Mouse (Mus musculus): ENCODE measurements around the gene Kcnk5. TPM values are rescaled to one million over a fixed set of nuclear protein-coding genes. Genes with fewer than 3 reads are reported as not detected.

Kcnk5 gene
- polyA plus RNA-seq, 1 experiment = 4.3 TPM

GRCm38 (mm10) chr14:20113189-20113961, 68.2 kb downstream of the Kcnk5 start:
- H3K4me1 ChIP-seq (ENCODE audit: control insufficient read depth, insufficient read depth, low read length) = peaks cover 11% of the 10 kb centered on the region
- no peak overlapping the region for H3K4me3 ChIP-seq (replicated peaks; ENCODE audit: extremely low read depth, low read depth, low read length)
- no peak for DNase-seq
- TF ChIP-seq CTCF (IDR thresholded peaks at IDR 0.05; ENCODE audit: insufficient read depth, low read length) = no peak
- WGBS = 35% methylated on average over 7 of the region's 7 CpGs

- Histone ChIP-seq H3K4me1 (ENCODE audit: control insufficient read depth, insufficient read depth, low read length) (peaks cover 11% of the 10 kb centered on the region), H3K4me3 (replicated peaks; ENCODE audit: extremely low read depth, low read depth, low read length) (no peak overlapping the region)
- WGBS = 83% methylated on average over 3 of the region's 3 CpGs
- no peak for TF ChIP-seq CTCF (IDR thresholded peaks at IDR 0.05; ENCODE audit: insufficient read depth, low read length)
- TF ChIP-seq POLR2A (IDR thresholded peaks at IDR 0.05; ENCODE audit: borderline replicate concordance, extremely low read depth, low read depth, low read length) = no peak
- DNase-seq = no peak
Measured at GRCm38 (mm10) chr14:20112218-20112617, 69.4 kb downstream of the Kcnk5 start.

- DNase-seq = no peak
- H3K4me1 ChIP-seq (ENCODE audit: control insufficient read depth, insufficient read depth, low read length) = peaks cover 6% of the 10 kb centered on the region
- no peak overlapping the region for H3K4me3 ChIP-seq (replicated peaks; ENCODE audit: extremely low read depth, low read depth, low read length)
- 65% methylated on average over 1 of the region's 1 CpGs for WGBS
- no peak for TF ChIP-seq POLR2A (IDR thresholded peaks at IDR 0.05; ENCODE audit: borderline replicate concordance, extremely low read depth, low read depth, low read length)
- TF ChIP-seq CTCF (IDR thresholded peaks at IDR 0.05; ENCODE audit: insufficient read depth, low read length) = no peak
Measured at GRCm38 (mm10) chr14:20110945-20111344, 70.7 kb downstream of the Kcnk5 start.

GRCm38 (mm10) chr14:20106271-20106670, 75.3 kb downstream of the Kcnk5 start:
- 39% methylated on average over 6 of the region's 6 CpGs for WGBS
- TF ChIP-seq CTCF (IDR thresholded peaks at IDR 0.05; ENCODE audit: insufficient read depth, low read length) (no peak), POLR2A (IDR thresholded peaks at IDR 0.05; ENCODE audit: borderline replicate concordance, extremely low read depth, low read depth, low read length) (no peak)
- H3K4me1 ChIP-seq (ENCODE audit: control insufficient read depth, insufficient read depth, low read length) = peaks cover 15% of the 10 kb centered on the region
- no peak overlapping the region for H3K4me3 ChIP-seq (replicated peaks; ENCODE audit: extremely low read depth, low read depth, low read length)
- no peak for DNase-seq

GRCm38 (mm10) chr14:20103207-20103606, 78.4 kb downstream of the Kcnk5 start:
- WGBS = 14% methylated on average over 4 of the region's 4 CpGs
- TF ChIP-seq CTCF (IDR thresholded peaks at IDR 0.05; ENCODE audit: insufficient read depth, low read length) (no peak), POLR2A (IDR thresholded peaks at IDR 0.05; ENCODE audit: borderline replicate concordance, extremely low read depth, low read depth, low read length) (no peak)
- H3K4me1 ChIP-seq (ENCODE audit: control insufficient read depth, insufficient read depth, low read length) = peaks cover 11% of the 10 kb centered on the region
- H3K4me3 ChIP-seq (replicated peaks; ENCODE audit: extremely low read depth, low read depth, low read length) = no peak overlapping the region
- no peak for DNase-seq

GRCm38 (mm10) chr14:20098061-20098460, 83.5 kb downstream of the Kcnk5 start:
- TF ChIP-seq POLR2A (IDR thresholded peaks at IDR 0.05; ENCODE audit: borderline replicate concordance, extremely low read depth, low read depth, low read length) (no peak), CTCF (IDR thresholded peaks at IDR 0.05; ENCODE audit: insufficient read depth, low read length) (no peak)
- peaks cover 8% of the 10 kb centered on the region for H3K4me1 ChIP-seq (ENCODE audit: control insufficient read depth, insufficient read depth, low read length)
- no peak overlapping the region for H3K4me3 ChIP-seq (replicated peaks; ENCODE audit: extremely low read depth, low read depth, low read length)
- WGBS = 19% methylated on average over 5 of the region's 5 CpGs
- DNase-seq = no peak

GRCm38 (mm10) chr14:20094942-20095341, 86.7 kb downstream of the Kcnk5 start:
- no peak for DNase-seq
- H3K4me3 ChIP-seq (replicated peaks; ENCODE audit: extremely low read depth, low read depth, low read length) = no peak overlapping the region
- H3K4me1 ChIP-seq (ENCODE audit: control insufficient read depth, insufficient read depth, low read length) = peaks cover 8% of the 10 kb centered on the region
- 28% methylated on average over 5 of the region's 5 CpGs for WGBS
- TF ChIP-seq CTCF (IDR thresholded peaks at IDR 0.05; ENCODE audit: insufficient read depth, low read length) = no peak
- TF ChIP-seq POLR2A (IDR thresholded peaks at IDR 0.05; ENCODE audit: borderline replicate concordance, extremely low read depth, low read depth, low read length) = no peak

GRCm38 (mm10) chr14:20093493-20093892, 88.1 kb downstream of the Kcnk5 start:
- TF ChIP-seq CTCF (IDR thresholded peaks at IDR 0.05; ENCODE audit: insufficient read depth, low read length) (no peak), POLR2A (IDR thresholded peaks at IDR 0.05; ENCODE audit: borderline replicate concordance, extremely low read depth, low read depth, low read length) (no peak)
- DNase-seq = no peak
- WGBS = 17% methylated on average over 7 of the region's 7 CpGs
- H3K4me3 ChIP-seq (replicated peaks; ENCODE audit: extremely low read depth, low read depth, low read length) = no peak overlapping the region
- peaks cover 8% of the 10 kb centered on the region for H3K4me1 ChIP-seq (ENCODE audit: control insufficient read depth, insufficient read depth, low read length)

Other genes starting within 250 kb of the Kcnk5 start
- gene Gng2, start 204.2 kb downstream of the Kcnk5 start, polyA plus RNA-seq (2012; rRNA removed) = 11.9 and 16.1 TPM in 2 replicates
- gene Saysd1, start 43.3 kb downstream of the Kcnk5 start, polyA plus RNA-seq (2012; rRNA removed) = 9.9 and 11.9 TPM in 2 replicates
- gene Kcnk16, start 87.4 kb upstream of the Kcnk5 start, polyA plus RNA-seq (2012; rRNA removed) = 0.12 TPM in 1 of 2 replicates, not detected in the other
- gene Nudt13, start 112.9 kb upstream of the Kcnk5 start, polyA plus RNA-seq (2012; rRNA removed) = 15.1 and 20.8 TPM in 2 replicates
- 10.8 and 14.4 TPM in 2 replicates for gene Ecd, start 166.3 kb upstream of the Kcnk5 start, polyA plus RNA-seq (2012; rRNA removed)
- 21.0 and 24.6 TPM in 2 replicates for gene Fam149b, start 166.4 kb upstream of the Kcnk5 start, polyA plus RNA-seq (2012; rRNA removed)
- gene Dnajc9, start 207.1 kb upstream of the Kcnk5 start, polyA plus RNA-seq (2012; rRNA removed) = 17.5 and 24.6 TPM in 2 replicates
- 29.9 and 32.3 TPM in 2 replicates for gene Mrps16, start 211.8 kb upstream of the Kcnk5 start, polyA plus RNA-seq (2012; rRNA removed)